Mouse (Mus musculus) hindbrain, embryonic 14.5 days (tissue): ENCODE measurements around the gene Neurl1b. TPM values are rescaled to one million over a fixed set of nuclear protein-coding genes. Genes with fewer than 3 reads are reported as not detected.

Source experiments
- ATAC-seq: fragments of 200-750 bp; cut with Nextera tagmentation; 2 replicates; pipeline ENCODE4 v1.8.0; 2017; ENCODE audit warnings: moderate number of reproducible peaks, mild to moderate bottlenecking, moderate TSS enrichment, moderate library complexity; ENCODE audit not compliant: low FRiP score
- DNase-seq: peaks from one replicate; pipeline ENCODE4 v3.0.0-alpha.2; 2015; ENCODE audit warnings: low spot score
- H3K27ac ChIP-seq: fragments of 300-500 bp; sonication (generic); 2 replicates; pipeline ENCODE4 v1.5.1; 2014; ENCODE audit warnings: mild to moderate bottlenecking, moderate library complexity
- H3K27me3 ChIP-seq: fragments of 300-500 bp; sonication (generic); 2 replicates; pipeline ENCODE4 v1.6.1; 2014; ENCODE audit warnings: mild to moderate bottlenecking, low read length, mixed read lengths; ENCODE audit not compliant: control insufficient read depth, insufficient read depth
- H3K36me3 ChIP-seq: fragments of 300-500 bp; sonication (generic); replicated peaks from 2 replicates; pipeline ENCODE4 v1.6.1; 2014; ENCODE audit not compliant: control insufficient read depth, insufficient read depth
- H3K4me1 ChIP-seq: fragments of 300-500 bp; sonication (generic); replicated peaks from 2 replicates; pipeline ENCODE4 v1.6.1; 2014; ENCODE audit warnings: antibody characterized with exemption, low read length, mixed read lengths; ENCODE audit not compliant: control insufficient read depth, insufficient read depth
- H3K4me2 ChIP-seq: fragments of 300-500 bp; sonication (generic); replicated peaks from 2 replicates; pipeline ENCODE4 v1.6.1; 2014; ENCODE audit warnings: mild to moderate bottlenecking, moderate library complexity
- H3K4me3 ChIP-seq: fragments of 300-500 bp; sonication (generic); replicated peaks from 2 replicates; pipeline ENCODE4 v1.5.1; 2014; ENCODE audit warnings: mild to moderate bottlenecking, low read length
- H3K9ac ChIP-seq: fragments of 300-500 bp; sonication (generic); 2 replicates; pipeline ENCODE4 v1.6.1; 2014
- H3K9me3 ChIP-seq: fragments of 300-500 bp; sonication (generic); 2 replicates; pipeline ENCODE4 v1.6.1; 2016; ENCODE audit warnings: low read length; ENCODE audit not compliant: control insufficient read depth
- WGBS: fragments of 180-500 bp; shearing (Covaris S2); extraction: QIAGEN DNeasy Blood & Tissue Kit; methylation state at CpG from one replicate; pipeline ENCODE4 v1.1.7; 2014; 5-methylcytosine and 5-hydroxymethylcytosine counted together
- polyA plus RNA-seq: library from polyadenylated mRNA; unstranded; fragments of >200 nt; fragmentation: Nextera tagmentation; extraction: Ambion mirVana; gene quantifications from 2 replicates; pipeline ENCODE4 v1.2.1, GENCODE M21; 2014

The Neurl1b gene
- polyA plus RNA-seq, 1 experiment from 2014 or later: 1.9 TPM

DNA sequence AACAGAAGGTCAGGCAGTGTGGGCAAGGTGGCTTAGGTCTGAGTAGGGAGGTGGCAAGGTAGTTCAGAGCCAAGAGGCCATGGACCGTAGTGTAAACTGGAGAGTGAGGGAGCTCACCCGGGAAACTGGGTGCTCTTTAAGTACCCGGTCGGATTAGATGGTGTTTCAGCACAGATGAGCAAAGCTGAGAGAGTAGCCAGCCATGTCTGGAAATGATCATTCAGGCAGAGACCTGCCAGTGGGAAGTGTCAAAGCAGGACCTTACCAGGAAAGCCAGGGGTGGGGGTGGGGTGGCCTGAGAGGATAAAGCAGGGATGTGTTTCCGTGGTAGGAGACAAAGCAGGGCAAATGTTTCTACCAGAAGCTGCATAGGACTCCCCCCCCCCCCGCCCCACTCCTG lies 62.2 kb downstream of the Neurl1b start:
- no peaks in the 10 kb centered on the region for H3K9me3 ChIP-seq
- H3K27ac ChIP-seq: no peak overlapping the region
- no peaks in the 10 kb centered on the region for H3K4me1 ChIP-seq
- 67% methylated on average over 6 of the region's 6 CpGs for WGBS
- no peak overlapping the region for H3K4me3 ChIP-seq
- H3K9ac ChIP-seq: no peak overlapping the region
- no peaks in the 10 kb centered on the region for H3K27me3 ChIP-seq
- DNase-seq: no peak
- H3K36me3 ChIP-seq: no peaks in the 10 kb centered on the region
- no peak overlapping the region for H3K4me2 ChIP-seq
- no peak for ATAC-seq

DNA sequence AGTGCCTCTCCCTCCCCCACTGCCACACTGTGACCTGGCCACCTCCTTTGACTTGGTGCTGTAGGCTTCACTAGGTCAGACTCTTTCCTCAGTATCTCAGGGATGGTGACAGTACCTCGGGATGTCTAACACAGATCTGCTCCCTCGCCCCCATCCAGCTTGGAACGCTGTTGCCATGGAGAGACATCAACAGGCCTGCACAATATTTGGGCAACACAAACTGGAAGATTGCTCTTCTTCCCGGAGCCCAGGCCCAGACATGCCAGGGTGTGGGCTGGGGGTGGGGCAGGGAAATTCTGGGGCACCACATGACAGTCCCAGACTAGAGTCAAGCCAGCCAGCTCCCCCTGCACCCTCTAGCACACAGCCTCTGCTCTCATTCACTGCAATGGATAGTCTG lies 64.0 kb downstream of the Neurl1b start:
- Histone ChIP-seq H3K27ac (no peak overlapping the region), H3K4me3 (no peak overlapping the region), H3K9ac (no peak overlapping the region), H3K4me2 (no peak overlapping the region), H3K27me3 (no peaks in the 10 kb centered on the region), H3K36me3 (no peaks in the 10 kb centered on the region), H3K9me3 (no peaks in the 10 kb centered on the region), H3K4me1 (no peaks in the 10 kb centered on the region)
- 75% methylated on average over 4 of the region's 4 CpGs for WGBS
- no peak for ATAC-seq
- no peak for DNase-seq

DNA sequence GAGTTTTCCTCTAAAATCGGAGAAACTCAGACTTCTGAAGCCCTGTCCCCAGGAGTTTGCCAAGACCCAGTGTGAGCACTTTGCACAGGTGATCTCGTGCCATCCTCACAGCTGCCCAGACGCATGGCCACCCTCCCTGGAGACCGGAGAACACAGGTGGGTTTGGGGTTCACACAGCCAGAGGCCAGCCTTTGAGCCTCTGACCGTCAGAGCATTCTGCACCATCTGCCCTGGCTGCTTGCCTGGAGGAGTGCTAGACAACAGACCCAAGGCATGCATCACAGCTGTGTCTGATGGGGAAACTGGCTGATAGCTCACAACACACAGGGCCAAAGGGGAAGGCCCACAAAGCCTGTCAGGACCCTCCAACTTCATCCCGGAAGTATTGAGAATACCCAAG lies 65.0 kb downstream of the Neurl1b start:
- no peak overlapping the region for H3K4me2 ChIP-seq
- H3K27ac ChIP-seq: no peak overlapping the region
- H3K4me3 ChIP-seq: no peak overlapping the region
- no peaks in the 10 kb centered on the region for H3K4me1 ChIP-seq
- no peaks in the 10 kb centered on the region for H3K9me3 ChIP-seq
- DNase-seq (no peak), ATAC-seq (no peak)
- 70% methylated on average over 6 of the region's 6 CpGs for WGBS
- H3K9ac ChIP-seq: no peak overlapping the region
- H3K27me3 ChIP-seq: no peaks in the 10 kb centered on the region
- no peaks in the 10 kb centered on the region for H3K36me3 ChIP-seq

DNA sequence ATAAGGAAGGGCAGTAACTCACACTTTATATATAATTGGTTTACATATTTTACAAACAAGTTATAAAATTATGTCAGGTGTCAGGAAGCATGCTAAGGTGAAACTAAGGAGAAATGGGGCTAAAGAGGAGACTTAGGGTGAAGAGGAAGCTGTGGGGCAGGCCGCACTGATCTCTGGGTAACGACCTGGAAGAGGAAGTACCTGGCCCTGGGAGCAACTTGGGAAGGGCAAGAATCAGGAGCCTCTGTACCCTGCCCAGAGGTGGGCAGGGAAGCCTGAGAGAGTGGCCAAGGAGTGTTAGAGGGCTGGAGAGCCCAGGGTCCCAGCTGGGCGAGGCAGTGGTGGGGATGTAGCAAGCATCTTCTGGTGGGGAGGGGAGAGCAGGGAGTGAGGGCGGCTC lies 66.3 kb downstream of the Neurl1b start:
- Histone ChIP-seq H3K4me1 (no peaks in the 10 kb centered on the region), H3K9ac (no peak overlapping the region), H3K4me2 (no peak overlapping the region), H3K27me3 (no peaks in the 10 kb centered on the region), H3K27ac (no peak overlapping the region), H3K9me3 (no peaks in the 10 kb centered on the region), H3K4me3 (no peak overlapping the region), H3K36me3 (no peaks in the 10 kb centered on the region)
- no peak for DNase-seq
- 81% methylated on average over 4 of the region's 4 CpGs for WGBS
- ATAC-seq: no peak

GRCm38 (mm10) chr17:26484626-26485421 lies 70.2 kb downstream of the Neurl1b start:
- no peaks in the 10 kb centered on the region for H3K9me3 ChIP-seq
- ATAC-seq: no peak
- no peak for DNase-seq
- H3K36me3 ChIP-seq: no peaks in the 10 kb centered on the region
- no peak overlapping the region for H3K9ac ChIP-seq
- 85% methylated on average over 14 of the region's 14 CpGs for WGBS
- no peaks in the 10 kb centered on the region for H3K4me1 ChIP-seq
- H3K4me2 ChIP-seq: no peak overlapping the region
- no peak overlapping the region for H3K4me3 ChIP-seq
- H3K27ac ChIP-seq: no peak overlapping the region
- H3K27me3 ChIP-seq: no peaks in the 10 kb centered on the region

DNA sequence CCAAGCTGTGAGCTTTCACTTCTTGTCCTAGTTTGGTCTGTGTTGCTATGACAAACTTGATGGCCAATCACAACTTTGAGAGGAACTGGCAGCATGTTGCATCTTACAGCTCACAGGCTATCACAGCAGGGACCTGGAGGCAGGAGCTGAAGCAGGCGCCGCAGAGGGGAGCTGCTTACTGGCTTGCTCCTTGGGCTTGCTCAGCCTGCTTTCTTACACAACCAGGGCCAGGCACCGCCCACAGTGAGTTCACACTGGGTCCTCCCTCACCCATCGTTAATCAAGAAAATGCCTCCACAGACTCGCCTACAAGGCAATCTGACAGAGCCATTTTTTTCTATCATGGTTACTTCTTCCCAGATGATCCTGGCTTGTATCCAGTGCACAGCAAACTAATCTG lies 72.6 kb downstream of the Neurl1b start:
- H3K4me2 ChIP-seq: no peak overlapping the region
- H3K4me3 ChIP-seq: no peak overlapping the region
- 61% methylated on average over 5 of the region's 5 CpGs for WGBS
- no peaks in the 10 kb centered on the region for H3K9me3 ChIP-seq
- no peaks in the 10 kb centered on the region for H3K27me3 ChIP-seq
- no peak for ATAC-seq
- H3K36me3 ChIP-seq: no peaks in the 10 kb centered on the region
- H3K4me1 ChIP-seq: no peaks in the 10 kb centered on the region
- no peak overlapping the region for H3K9ac ChIP-seq
- no peak overlapping the region for H3K27ac ChIP-seq
- DNase-seq: no peak

DNA sequence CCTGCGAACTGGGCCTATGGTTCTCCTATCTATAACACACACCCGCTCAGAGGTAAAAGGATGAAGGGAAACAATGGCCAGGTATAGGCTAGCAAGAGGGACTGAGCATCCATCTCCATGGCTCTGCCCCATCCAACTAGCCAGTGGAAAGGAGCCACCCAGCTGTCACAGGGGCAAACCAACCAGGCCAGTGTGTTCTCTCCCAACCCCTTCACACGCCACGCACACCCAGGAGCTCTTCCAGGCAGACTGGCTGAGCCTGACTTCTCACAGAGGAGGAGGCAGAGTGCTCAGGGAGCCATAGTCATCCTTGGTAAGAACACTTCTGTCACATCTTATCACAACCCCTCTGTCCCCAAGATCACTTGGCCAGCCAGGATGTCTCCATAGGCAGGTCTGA lies 73.3 kb downstream of the Neurl1b start:
- no peak for ATAC-seq
- Histone ChIP-seq H3K27me3 (no peaks in the 10 kb centered on the region), H3K4me1 (no peaks in the 10 kb centered on the region), H3K9ac (no peak overlapping the region), H3K36me3 (no peaks in the 10 kb centered on the region), H3K4me2 (no peak overlapping the region), H3K27ac (no peak overlapping the region), H3K4me3 (no peak overlapping the region), H3K9me3 (no peaks in the 10 kb centered on the region)
- no peak for DNase-seq
- WGBS: 100% methylated on average over 4 of the region's 4 CpGs

GRCm38 (mm10) chr17:26488711-26489403 lies 74.2 kb downstream of the Neurl1b start:
- no peaks in the 10 kb centered on the region for H3K36me3 ChIP-seq
- 0 out of 2 replicates have a peak, but pooled peaks cover 5% of the 10 kb centered on the region for H3K9me3 ChIP-seq
- no peak for ATAC-seq
- WGBS: 90% methylated on average over 8 of the region's 8 CpGs
- no peaks in the 10 kb centered on the region for H3K27me3 ChIP-seq
- no peak for DNase-seq
- H3K27ac ChIP-seq: no peak overlapping the region
- H3K4me1 ChIP-seq: no peaks in the 10 kb centered on the region
- H3K4me3 ChIP-seq: no peak overlapping the region
- H3K4me2 ChIP-seq: no peak overlapping the region
- H3K9ac ChIP-seq: no peak overlapping the region

DNA sequence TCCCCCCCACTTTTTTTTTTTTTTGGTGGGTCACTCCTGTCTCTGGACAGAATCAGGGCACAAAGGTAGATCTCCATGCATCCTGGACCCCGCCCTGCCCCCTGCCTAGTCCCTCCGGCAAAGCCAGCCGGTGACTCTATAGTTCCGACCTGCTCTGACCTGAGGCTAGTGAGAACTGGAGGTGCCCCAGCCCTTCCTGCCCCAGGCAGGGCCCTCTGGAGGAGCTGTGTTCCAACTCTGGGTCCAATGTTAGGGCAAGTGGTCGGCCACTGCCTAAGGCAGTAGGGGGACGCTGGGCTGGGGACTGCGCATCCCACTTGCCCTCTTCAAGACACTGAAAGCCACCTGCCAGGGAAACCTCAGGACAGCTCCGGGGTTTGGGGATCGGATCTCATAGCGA lies 75.4 kb downstream of the Neurl1b start:
- no peak overlapping the region for H3K4me2 ChIP-seq
- H3K9me3 ChIP-seq: 0 out of 2 replicates have a peak, but pooled peaks cover 5% of the 10 kb centered on the region
- no peak overlapping the region for H3K27ac ChIP-seq
- H3K27me3 ChIP-seq: no peaks in the 10 kb centered on the region
- DNase-seq: no peak
- ATAC-seq: no peak
- no peak overlapping the region for H3K4me3 ChIP-seq
- WGBS: 88% methylated on average over 10 of the region's 10 CpGs
- H3K36me3 ChIP-seq: no peaks in the 10 kb centered on the region
- no peak overlapping the region for H3K9ac ChIP-seq
- H3K4me1 ChIP-seq: no peaks in the 10 kb centered on the region
